Mouse (Mus musculus) 416B (cell line): ENCODE measurements around the gene Olfr984.

ENCODE experiments used
- DNase-seq: peaks from one replicate; pipeline ENCODE4 v3.0.0; 2011; ENCODE audit warnings: low read depth

The Olfr984 gene

GRCm38 (mm10) chr9:40114106-40114505, at the start of gene Olfr984:
TSS of gene Olfr984 (minus strand) at chr9:40114206.
- no peak for DNase-seq

GRCm38 (mm10) chr9:40155118-40155644, 41.2 kb upstream of the Olfr984 start:
- no peak for DNase-seq

GRCm38 (mm10) chr9:40141544-40141943, 27.5 kb upstream of the Olfr984 start:
- DNase-seq, result no peak

GRCm38 (mm10) chr9:40139484-40139883, 25.5 kb upstream of the Olfr984 start:
- no peak for DNase-seq

- peak; percentile 20 for DNase-seq
Observed at GRCm38 (mm10) chr9:40136987-40137688, 23.1 kb upstream of the Olfr984 start.

GRCm38 (mm10) chr9:40130556-40130955, 16.6 kb upstream of the Olfr984 start:
- DNase-seq, result no peak

- DNase-seq, result no peak
Observed at GRCm38 (mm10) chr9:40130084-40130483, 16.1 kb upstream of the Olfr984 start, which contains the start of gene Olfr985. TSS of gene Olfr985 (minus strand) at chr9:40130184.

GRCm38 (mm10) chr9:40117287-40117659, 3.3 kb upstream of the Olfr984 start:
- no peak for DNase-seq

GRCm38 (mm10) chr9:40116645-40117286, 2.8 kb upstream of the Olfr984 start:
- DNase-seq, result no peak

- DNase-seq, result no peak
Observed at GRCm38 (mm10) chr9:40094769-40095168, 19.2 kb downstream of the Olfr984 start.

GRCm38 (mm10) chr9:40093495-40093894, 20.5 kb downstream of the Olfr984 start, which contains the start of gene Olfr983:
TSS of gene Olfr983 (minus strand) at chr9:40093595.
- DNase-seq, result no peak

- DNase-seq, result no peak
Observed at GRCm38 (mm10) chr9:40073529-40073928, 40.5 kb downstream of the Olfr984 start, which contains the start of gene Olfr982. TSS of gene Olfr982 (plus strand) at chr9:40073829.

GRCm38 (mm10) chr9:40050138-40050537, 63.9 kb downstream of the Olfr984 start:
- DNase-seq, result no peak
